Mouse (Mus musculus): ENCODE data around the gene Gsk3a.

DNA sequence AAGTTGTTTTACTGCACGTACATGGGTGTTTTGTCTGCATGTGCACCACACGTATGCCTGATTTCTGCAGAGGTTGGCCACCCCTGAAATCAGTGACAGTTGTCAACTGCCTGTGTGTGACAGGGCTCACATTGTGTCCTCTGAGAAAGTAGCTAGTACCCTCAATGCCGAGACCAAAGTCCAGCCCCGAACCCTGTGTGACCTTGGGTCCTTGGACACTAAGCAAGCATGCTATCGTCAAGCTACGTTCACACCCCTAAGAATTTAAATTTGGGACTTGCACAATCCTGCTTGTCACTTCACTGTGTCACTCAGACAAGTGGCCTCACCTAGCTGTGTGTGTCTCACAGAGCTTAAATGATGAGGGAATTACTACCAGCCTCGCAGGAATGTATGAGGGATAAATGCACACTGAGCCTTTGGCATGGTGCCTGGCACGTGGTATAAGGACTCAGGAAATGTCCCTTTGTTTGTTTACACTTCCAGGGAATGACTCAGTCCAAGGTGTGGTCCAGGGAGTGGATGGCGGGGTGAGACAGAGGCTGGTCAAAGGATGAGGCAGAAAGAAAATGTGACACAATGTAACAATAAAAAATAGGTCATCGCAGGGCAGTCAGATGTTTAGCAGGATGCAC is 40.1 kb downstream of the Gsk3a start:
- TF ChIP-seq CTCF (conservative IDR thresholded peaks at IDR 0.05; ENCODE audit: low read length): no peak
- TF ChIP-seq POU5F1 (IDR thresholded peaks at IDR 0.05; ENCODE audit: borderline replicate concordance, low read length): no peak
- TF ChIP-seq NANOG (IDR thresholded peaks at IDR 0.05; ENCODE audit: borderline replicate concordance, low read length): no peak

Measured in E14TG2a.4 (cell line).